Mouse (Mus musculus) kidney, embryonic 15.5 days (tissue): ENCODE measurements around the gene Phc2. TPM values are rescaled to one million over a fixed set of nuclear protein-coding genes. Genes with fewer than 3 reads are reported as not detected.

ENCODE experiments used
- ATAC-seq: fragments of 200-750 bp; cut with Nextera tagmentation; replicated peaks from 2 replicates; pipeline ENCODE4 v1.8.0; 2017; ENCODE audit warnings: moderate TSS enrichment; ENCODE audit not compliant: low FRiP score
- H3K27ac ChIP-seq: fragments of 300-500 bp; sonication (generic); 2 replicates; pipeline ENCODE4 v1.5.1; 2015; ENCODE audit warnings: mild to moderate bottlenecking, inconsistent platforms
- H3K27me3 ChIP-seq: fragments of 300-500 bp; sonication (generic); 2 replicates; pipeline ENCODE4 v1.6.1; 2015; ENCODE audit warnings: inconsistent platforms
- H3K36me3 ChIP-seq: fragments of 300-500 bp; sonication (generic); 2 replicates; pipeline ENCODE4 v1.6.1; 2015; ENCODE audit warnings: inconsistent platforms
- H3K4me1 ChIP-seq: fragments of 300-500 bp; sonication (generic); 2 replicates; pipeline ENCODE4 v1.6.1; 2015; ENCODE audit warnings: inconsistent platforms
- H3K4me2 ChIP-seq: fragments of 300-500 bp; sonication (generic); 2 replicates; pipeline ENCODE4 v1.6.1; 2015; ENCODE audit warnings: moderate library complexity, mild to moderate bottlenecking, inconsistent platforms
- H3K4me3 ChIP-seq: fragments of 300-500 bp; sonication (generic); replicated peaks from 2 replicates; pipeline ENCODE4 v1.5.1; 2015; ENCODE audit warnings: mild to moderate bottlenecking, inconsistent platforms
- H3K9ac ChIP-seq: fragments of 300-500 bp; sonication (generic); 2 replicates; pipeline ENCODE4 v1.6.1; 2015; ENCODE audit warnings: mild to moderate bottlenecking, inconsistent platforms
- H3K9me3 ChIP-seq: fragments of 300-500 bp; sonication (generic); replicated peaks from 2 replicates; pipeline ENCODE4 v1.6.1; 2016; ENCODE audit warnings: inconsistent platforms
- WGBS: fragments of 180-500 bp; shearing (Covaris S2); methylation state at CpG from one replicate; pipeline ENCODE4 v1.1.7; 2015; ENCODE audit warnings: mixed read lengths; 5-methylcytosine and 5-hydroxymethylcytosine counted together
- polyA plus RNA-seq: library from polyadenylated mRNA; unstranded; fragments of >200 nt; fragmentation: Nextera tagmentation; extraction: Ambion mirVana; gene quantifications from 2 replicates; pipeline ENCODE4 v1.2.1, GENCODE M21; 2015

Gene Phc2
- polyA plus RNA-seq, 1 experiment from 2014 or later: 40.3 TPM

GRCm38 (mm10) chr4:128712136-128712655 is 57.7 kb downstream of the Phc2 start:
- peak overlapping the region; percentile 16; the same call in 1 of the 2 replicates for H3K9ac ChIP-seq
- peaks cover 17% of the 10 kb centered on the region for H3K36me3 ChIP-seq
- peak overlapping the region; percentile 34 for H3K4me3 ChIP-seq
- 0 out of 2 replicates have a peak, but pooled peaks cover 6% of the 10 kb centered on the region for H3K27me3 ChIP-seq
- 62% methylated on average over 13 of the region's 13 CpGs for WGBS
- H3K27ac ChIP-seq: peak overlapping the region; percentile 41
- peaks cover 45% of the 10 kb centered on the region for H3K4me1 ChIP-seq
- H3K9me3 ChIP-seq: no peaks in the 10 kb centered on the region
- ATAC-seq: no peak
- H3K4me2 ChIP-seq: peak overlapping the region; percentile 61

DNA sequence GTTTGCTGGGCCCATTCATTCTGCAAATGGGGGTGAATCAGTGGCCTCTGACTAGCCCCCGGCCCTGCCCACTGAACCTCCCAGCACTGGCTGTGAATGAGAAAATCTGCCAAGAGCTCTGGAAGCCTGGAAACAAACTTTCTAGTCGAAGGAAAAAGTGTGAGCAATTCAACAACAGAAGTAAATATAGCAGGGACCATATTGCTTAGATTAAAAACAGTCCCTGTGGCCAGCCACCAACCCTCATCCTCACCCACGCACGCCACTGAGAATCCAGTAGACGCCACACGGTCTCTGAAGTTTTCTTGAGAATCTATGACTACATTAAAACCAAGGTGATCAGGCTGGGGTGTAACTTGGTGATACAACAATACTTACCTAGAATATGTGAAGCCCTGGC is 58.4 kb downstream of the Phc2 start:
- Histone ChIP-seq H3K4me3 (no peak overlapping the region), H3K36me3 (peaks cover 13% of the 10 kb centered on the region), H3K27me3 (0 out of 2 replicates have a peak, but pooled peaks cover 6% of the 10 kb centered on the region), H3K27ac (no peak overlapping the region), H3K4me1 (peaks cover 53% of the 10 kb centered on the region), H3K4me2 (no peak overlapping the region), H3K9me3 (no peaks in the 10 kb centered on the region), H3K9ac (no peak overlapping the region)
- 91% methylated on average over 6 of the region's 6 CpGs for WGBS
- no peak for ATAC-seq

DNA sequence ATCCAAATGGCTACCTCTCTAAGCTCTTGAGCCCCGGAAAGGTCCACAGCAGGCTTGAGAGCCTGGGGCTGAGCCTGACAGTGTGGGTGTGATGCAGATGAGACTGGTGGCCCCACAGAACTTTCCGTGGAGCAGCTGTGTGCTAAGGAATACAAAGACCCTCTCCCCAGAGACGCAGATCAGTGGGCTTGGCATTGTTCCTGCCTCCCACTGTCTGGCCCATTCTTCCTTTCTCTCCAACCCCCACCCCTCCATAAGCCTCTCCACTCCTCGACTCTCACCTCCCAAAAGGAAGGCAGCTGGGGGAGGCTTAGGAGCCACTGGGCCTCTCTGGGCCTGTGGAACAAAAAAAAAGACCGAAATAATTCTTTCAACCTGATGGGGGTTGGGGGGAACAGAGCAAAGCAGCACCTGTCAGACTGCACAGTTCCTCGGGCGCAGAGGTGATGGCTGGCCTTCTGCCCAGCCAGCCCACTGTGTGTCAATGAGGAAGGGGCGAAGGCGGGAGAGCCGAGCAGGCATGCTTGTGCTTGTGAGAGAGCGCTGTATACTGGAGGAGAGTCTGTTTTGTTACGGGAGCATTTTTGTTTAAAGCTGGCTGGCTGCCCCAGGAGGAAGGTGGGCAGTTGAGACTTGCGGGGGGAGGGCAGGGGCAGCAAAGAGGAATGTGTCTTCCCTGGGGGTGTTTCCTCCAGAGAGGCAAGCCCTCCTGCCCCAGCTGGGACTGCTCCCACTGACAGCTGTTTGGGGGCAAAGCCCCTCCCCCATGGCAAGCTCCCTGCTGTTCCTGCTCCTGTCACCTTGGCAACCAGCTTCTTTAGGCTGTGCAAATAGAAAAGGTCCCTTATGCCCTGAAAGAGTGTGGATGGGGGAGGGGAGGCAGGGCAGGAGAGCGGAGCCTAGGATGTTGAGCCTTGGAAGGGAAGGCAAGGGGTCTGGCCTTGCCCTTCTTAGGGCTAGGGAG is 61.0 kb downstream of the Phc2 start:
- Histone ChIP-seq H3K4me2 (peak overlapping the region; percentile 45), H3K9me3 (no peaks in the 10 kb centered on the region), H3K9ac (peak overlapping the region; percentile 31; the same call in 1 of the 2 replicates), H3K4me1 (peaks cover 73% of the 10 kb centered on the region), H3K36me3 (no peaks in the 10 kb centered on the region), H3K27me3 (no peaks in the 10 kb centered on the region), H3K27ac (peak overlapping the region; percentile 90), H3K4me3 (no peak overlapping the region)
- WGBS: 11% methylated on average over 14 of the region's 14 CpGs
- ATAC-seq: peak; percentile 77

GRCm38 (mm10) chr4:128716279-128716678 is 61.8 kb downstream of the Phc2 start:
- ATAC-seq: no peak
- Histone ChIP-seq H3K27me3 (no peaks in the 10 kb centered on the region), H3K4me2 (peak overlapping the region; percentile 45), H3K4me1 (peaks cover 77% of the 10 kb centered on the region), H3K9me3 (no peaks in the 10 kb centered on the region), H3K9ac (no peak overlapping the region), H3K36me3 (no peaks in the 10 kb centered on the region), H3K27ac (peak overlapping the region; percentile 90), H3K4me3 (no peak overlapping the region)
- WGBS: 15% methylated on average over 4 of the region's 4 CpGs

- no peak for ATAC-seq
- Histone ChIP-seq H3K4me1 (peaks cover 76% of the 10 kb centered on the region), H3K4me3 (no peak overlapping the region), H3K4me2 (no peak overlapping the region), H3K27me3 (no peaks in the 10 kb centered on the region), H3K36me3 (no peaks in the 10 kb centered on the region), H3K27ac (peak overlapping the region; percentile 90), H3K9me3 (no peaks in the 10 kb centered on the region), H3K9ac (no peak overlapping the region)
- 53% methylated on average over 9 of the region's 9 CpGs for WGBS
These were observed 62.2 kb downstream of the Phc2 start for GRCm38 (mm10) chr4:128716731-128717130.

DNA sequence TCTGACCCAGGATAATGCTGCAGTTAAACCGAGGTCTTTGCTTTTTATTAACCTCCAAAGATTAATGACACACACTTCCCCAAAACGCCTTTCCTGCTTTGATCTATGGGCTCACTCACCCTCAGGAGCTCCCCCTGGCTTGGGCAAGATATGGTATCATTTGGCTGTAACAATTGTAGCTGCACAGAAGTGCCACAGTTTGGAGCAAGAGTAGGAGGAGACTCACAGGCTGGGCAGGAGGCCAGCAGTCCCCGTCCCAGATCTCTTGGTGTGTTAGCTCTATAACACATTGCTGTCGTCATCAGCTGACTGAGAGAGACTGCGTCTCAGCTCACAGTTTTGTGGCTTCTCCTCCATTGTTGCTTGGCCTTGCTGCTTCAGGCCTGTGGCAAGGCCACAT is 65.6 kb downstream of the Phc2 start:
- 5% methylated on average over 5 of the region's 5 CpGs for WGBS
- peak; percentile 63 for ATAC-seq
- peak overlapping the region; percentile 92 for H3K27ac ChIP-seq

GRCm38 (mm10) chr4:128721061-128721648 is 66.7 kb downstream of the Phc2 start:
- H3K36me3 ChIP-seq: no peaks in the 10 kb centered on the region
- H3K9me3 ChIP-seq: no peaks in the 10 kb centered on the region
- H3K4me2 ChIP-seq: no peak overlapping the region
- peaks cover 46% of the 10 kb centered on the region for H3K4me1 ChIP-seq
- H3K27me3 ChIP-seq: no peaks in the 10 kb centered on the region
- ATAC-seq: no peak
- H3K4me3 ChIP-seq: no peak overlapping the region
- H3K27ac ChIP-seq: no peak overlapping the region
- H3K9ac ChIP-seq: no peak overlapping the region
- WGBS: 85% methylated on average over 9 of the region's 9 CpGs

More for the DNA sequence above, 65.6 kb downstream of the Phc2 start:
- Histone ChIP-seq H3K4me3 (no peak overlapping the region), H3K9ac (no peak overlapping the region), H3K36me3 (no peaks in the 10 kb centered on the region), H3K9me3 (no peaks in the 10 kb centered on the region), H3K27me3 (no peaks in the 10 kb centered on the region), H3K4me1 (peaks cover 56% of the 10 kb centered on the region), H3K4me2 (no peak overlapping the region)

- Histone ChIP-seq H3K36me3 (no peaks in the 10 kb centered on the region), H3K27ac (no peak overlapping the region), H3K9ac (no peak overlapping the region), H3K4me1 (peaks cover 45% of the 10 kb centered on the region), H3K4me2 (no peak overlapping the region), H3K9me3 (no peaks in the 10 kb centered on the region), H3K4me3 (no peak overlapping the region), H3K27me3 (no peaks in the 10 kb centered on the region)
- 91% methylated on average over 4 of the region's 4 CpGs for WGBS
- ATAC-seq: no peak
These were observed 67.3 kb downstream of the Phc2 start for GRCm38 (mm10) chr4:128721761-128722160.

DNA sequence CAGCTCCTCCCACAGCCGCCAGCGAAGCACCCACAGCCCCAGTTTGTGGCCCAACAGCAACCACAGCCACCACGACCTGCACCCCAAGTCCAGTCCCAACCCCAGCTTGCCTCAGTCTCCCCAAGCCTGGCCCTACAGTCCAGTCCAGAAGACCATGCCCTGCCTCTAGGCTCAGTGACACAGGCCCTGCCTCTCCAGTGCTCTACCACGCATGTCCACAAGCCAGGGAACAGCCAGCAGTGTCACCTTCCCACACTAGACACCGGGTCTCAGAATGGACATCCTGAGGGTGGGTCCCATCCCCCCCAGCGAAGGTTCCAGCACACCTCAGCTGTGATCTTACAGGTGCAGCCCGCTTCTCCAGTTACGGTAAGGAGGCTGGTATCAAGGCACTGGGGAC is 68.4 kb downstream of the Phc2 start:
- H3K9me3 ChIP-seq: no peaks in the 10 kb centered on the region
- H3K27me3 ChIP-seq: no peaks in the 10 kb centered on the region
- H3K4me1 ChIP-seq: peaks cover 41% of the 10 kb centered on the region
- no peak overlapping the region for H3K9ac ChIP-seq
- WGBS: 89% methylated on average over 8 of the region's 8 CpGs
- H3K36me3 ChIP-seq: no peaks in the 10 kb centered on the region
- no peak for ATAC-seq
- H3K4me2 ChIP-seq: no peak overlapping the region
- no peak overlapping the region for H3K27ac ChIP-seq
- H3K4me3 ChIP-seq: no peak overlapping the region

DNA sequence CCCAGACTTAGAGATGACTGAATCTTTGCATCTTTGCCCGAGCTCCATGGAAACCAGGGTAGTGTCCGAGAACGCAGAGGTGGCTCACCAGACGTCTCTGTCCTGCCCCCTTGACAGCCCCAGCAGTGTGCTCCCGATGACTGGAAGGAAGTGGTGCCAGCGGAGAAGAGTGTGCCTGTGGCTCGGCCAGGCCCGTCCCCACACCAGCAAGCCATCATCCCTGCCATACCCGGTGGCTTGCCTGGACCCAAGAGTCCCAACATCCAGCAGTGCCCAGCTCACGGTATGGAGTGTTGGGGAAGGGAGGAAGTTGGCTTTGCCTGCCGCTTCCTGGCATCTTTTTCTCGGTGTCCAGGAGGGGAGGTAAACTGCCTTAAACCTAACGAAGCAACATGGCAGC is 68.9 kb downstream of the Phc2 start:
- Histone ChIP-seq H3K27me3 (no peaks in the 10 kb centered on the region), H3K4me2 (no peak overlapping the region), H3K4me1 (peaks cover 39% of the 10 kb centered on the region), H3K36me3 (no peaks in the 10 kb centered on the region), H3K9me3 (no peaks in the 10 kb centered on the region), H3K27ac (no peak overlapping the region), H3K9ac (no peak overlapping the region), H3K4me3 (no peak overlapping the region)
- no peak for ATAC-seq
- 87% methylated on average over 13 of the region's 13 CpGs for WGBS

DNA sequence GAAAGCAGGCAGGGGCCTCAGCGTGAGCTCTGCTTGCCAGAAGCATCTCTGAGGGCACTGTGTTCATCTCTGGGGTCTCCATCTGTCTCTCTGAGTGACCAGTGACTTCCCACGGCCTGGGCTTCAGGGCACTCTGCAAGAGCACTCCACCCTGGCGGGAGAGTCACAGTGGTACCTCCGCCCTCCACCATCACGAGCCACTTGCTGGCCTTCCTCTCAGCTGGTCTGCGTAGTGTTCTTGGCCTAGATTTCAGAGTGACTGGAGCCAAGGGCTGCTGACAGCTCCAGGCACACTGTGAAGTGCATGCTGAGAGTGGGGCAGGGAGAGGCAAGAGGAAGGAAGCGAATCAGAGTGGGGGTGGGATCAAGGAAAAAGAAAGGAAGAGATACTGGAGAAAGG is 69.6 kb downstream of the Phc2 start:
- WGBS: 71% methylated on average over 7 of the region's 7 CpGs
- no peaks in the 10 kb centered on the region for H3K36me3 ChIP-seq
- no peak overlapping the region for H3K4me3 ChIP-seq
- H3K27me3 ChIP-seq: no peaks in the 10 kb centered on the region
- H3K4me2 ChIP-seq: no peak overlapping the region
- no peaks in the 10 kb centered on the region for H3K9me3 ChIP-seq
- no peak for ATAC-seq
- no peak overlapping the region for H3K9ac ChIP-seq
- peaks cover 40% of the 10 kb centered on the region for H3K4me1 ChIP-seq
- H3K27ac ChIP-seq: no peak overlapping the region
